Mouse (Mus musculus): ENCODE data around the gene Mief2.

Gene Mief2

GRCm38 (mm10) chr11:60728260-60728761, at the start of gene Mief2:
Gene Mief2 (plus strand): TSS chr11:60728398.
- in situ Hi-C loops (cut with MboI, MseI), result no loop called here

GRCm38 (mm10) chr11:60696165-60696564, 32.0 kb upstream of the Mief2 start:
- in situ Hi-C loops (cut with MboI, MseI), result loop anchor here (5.0 kb wide), 1 partner anchor 81 kb away; the partner anchor contains the start of genes Smcr8 and Top3a

DNA sequence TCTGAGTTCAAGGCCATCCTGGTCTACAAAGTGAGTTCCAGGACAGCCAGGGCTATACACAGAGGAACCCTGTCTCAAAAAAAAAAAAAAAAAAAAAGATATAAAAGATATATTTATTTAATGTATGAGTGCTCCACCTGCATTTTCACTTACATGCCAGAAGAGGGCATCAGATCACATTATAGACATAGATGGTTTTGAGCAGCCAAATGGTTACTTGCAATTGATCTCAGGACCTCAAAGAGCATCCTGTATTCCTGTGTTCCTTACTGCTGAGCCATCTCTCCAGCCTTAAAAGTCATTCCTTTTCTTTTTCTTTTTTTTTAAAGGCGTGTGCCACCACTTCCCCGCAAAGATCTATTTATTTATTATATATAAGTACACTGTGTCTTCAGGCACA, 30.6 kb upstream of the Mief2 start:
- in situ Hi-C loops (cut with MboI, MseI), result loop anchor here (5.0 kb wide), 1 partner anchor 80 kb away; the partner anchor contains the start of genes Smcr8 and Top3a

- in situ Hi-C loops (cut with MboI, MseI), result loop anchor here (5.0 kb wide), 1 partner anchor 78 kb away; the partner anchor contains the start of genes Smcr8 and Top3a
These were observed 29.2 kb upstream of the Mief2 start for GRCm38 (mm10) chr11:60698806-60699523.

- in situ Hi-C loops (cut with MboI, MseI), result loop anchor here (5.0 to 10.0 kb wide), 3 partner anchors 78 to 475 kb away; partner anchors contain the start of genes Smcr8, Srebf1 and Top3a
These were observed 28.6 kb upstream of the Mief2 start, which contains the start of gene Llgl1 for GRCm38 (mm10) chr11:60699524-60700075. Gene Llgl1 (plus strand): TSS chr11:60699723.

DNA sequence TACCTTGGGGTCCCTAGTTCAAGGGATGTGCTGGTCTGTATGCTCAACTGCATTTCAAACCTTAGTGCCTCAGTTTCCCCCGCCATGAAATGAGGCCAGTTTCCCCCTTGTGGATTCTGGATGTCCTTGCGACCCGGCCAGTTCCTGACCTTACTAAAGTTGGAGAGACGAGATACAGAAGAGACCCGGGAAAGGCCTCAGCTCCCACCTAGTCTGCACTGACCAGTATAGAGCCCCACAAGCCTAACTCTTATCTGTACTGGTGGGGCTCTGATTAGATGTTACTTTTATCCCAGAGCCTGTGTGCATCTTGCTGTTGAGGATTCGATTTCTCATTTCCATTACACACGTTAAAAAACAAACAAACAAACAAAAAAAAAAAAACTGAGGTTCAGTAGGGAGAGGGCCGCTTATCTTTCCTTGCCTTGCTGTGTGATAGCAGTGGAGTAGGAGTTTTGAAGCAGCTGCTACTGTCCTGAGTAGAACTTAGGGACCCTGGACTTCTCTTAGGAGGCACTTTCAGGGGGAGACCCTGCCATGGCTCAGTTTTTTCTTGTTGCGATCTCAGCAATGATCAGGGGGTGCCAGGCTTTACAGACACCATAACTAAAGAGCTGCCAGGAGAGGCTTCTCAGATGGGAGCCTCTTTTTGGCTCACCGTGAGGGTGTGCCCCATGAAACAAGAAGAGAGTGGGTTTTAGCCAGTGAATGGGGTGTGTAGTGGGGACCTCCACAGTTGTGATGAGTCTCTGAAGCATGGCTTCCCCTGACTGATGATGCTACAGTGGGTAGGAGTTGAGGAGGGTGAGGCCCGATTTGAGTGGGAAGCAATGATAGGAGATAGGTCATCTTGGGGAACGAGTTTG, 27.6 kb upstream of the Mief2 start:
- in situ Hi-C loops (cut with MboI, MseI), result loop anchor here (10.0 kb wide), 2 partner anchors 464 to 476 kb away; partner anchors contain the start of gene Srebf1

GRCm38 (mm10) chr11:60701611-60702010, 26.6 kb upstream of the Mief2 start:
- in situ Hi-C loops (cut with MboI, MseI), result loop anchor here (10.0 kb wide), 2 partner anchors 463 to 477 kb away; partner anchors contain the start of gene Srebf1

DNA sequence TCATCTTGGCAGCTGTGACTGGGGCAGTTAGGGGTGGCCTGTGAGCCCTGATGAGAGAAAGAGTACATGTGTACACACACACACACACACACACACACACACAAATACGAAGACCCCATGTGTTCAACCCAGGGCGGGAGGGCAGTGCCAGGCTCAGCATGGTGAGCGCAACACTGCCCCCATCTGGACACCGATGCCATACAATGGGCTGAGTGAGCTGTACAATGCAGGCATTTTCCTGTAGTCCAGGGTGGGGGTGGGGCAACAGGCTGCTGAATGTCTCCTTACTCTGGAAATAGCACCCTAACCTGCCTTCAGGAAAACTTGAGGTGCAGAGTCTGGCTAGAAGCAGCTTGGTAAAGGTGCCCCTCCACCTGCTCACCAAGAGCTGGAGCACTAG, 25.1 kb upstream of the Mief2 start:
- in situ Hi-C loops (cut with MboI, MseI), result loop anchor here (10.0 kb wide), 2 partner anchors 462 to 478 kb away; partner anchors contain the start of gene Srebf1

GRCm38 (mm10) chr11:60704023-60704880, 23.9 kb upstream of the Mief2 start:
- in situ Hi-C loops (cut with MboI, MseI), result loop anchor here (10.0 kb wide), 2 partner anchors 461 to 479 kb away; partner anchors contain the start of gene Srebf1

DNA sequence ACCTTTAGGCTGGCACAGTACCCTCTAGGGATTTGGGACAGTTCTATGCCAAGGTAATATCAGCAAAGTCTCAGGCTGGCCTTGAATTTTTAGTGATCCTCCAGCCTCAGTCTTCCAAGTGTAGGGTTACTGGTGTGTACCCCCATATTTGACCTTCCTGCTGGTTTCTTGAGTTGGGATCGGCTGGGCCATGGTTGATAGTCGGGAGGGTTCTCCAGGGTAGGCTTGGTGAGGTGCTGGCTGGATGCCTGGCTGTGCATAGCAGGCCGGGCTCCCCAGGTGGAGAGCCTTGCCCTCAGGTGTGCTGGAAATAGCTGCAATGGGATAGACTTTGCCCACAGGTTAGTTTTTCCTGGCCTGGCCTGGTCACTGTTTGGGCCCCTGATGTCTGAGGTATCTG, 22.9 kb upstream of the Mief2 start:
- in situ Hi-C loops (cut with MboI, MseI), result loop anchor here (10.0 kb wide), 2 partner anchors 460 to 480 kb away; partner anchors contain the start of gene Srebf1

- in situ Hi-C loops (cut with MboI, MseI), result loop anchor here (10.0 kb wide), 2 partner anchors 459 to 481 kb away; partner anchors contain the start of gene Srebf1
These were observed 22.1 kb upstream of the Mief2 start for GRCm38 (mm10) chr11:60706076-60706475.

DNA sequence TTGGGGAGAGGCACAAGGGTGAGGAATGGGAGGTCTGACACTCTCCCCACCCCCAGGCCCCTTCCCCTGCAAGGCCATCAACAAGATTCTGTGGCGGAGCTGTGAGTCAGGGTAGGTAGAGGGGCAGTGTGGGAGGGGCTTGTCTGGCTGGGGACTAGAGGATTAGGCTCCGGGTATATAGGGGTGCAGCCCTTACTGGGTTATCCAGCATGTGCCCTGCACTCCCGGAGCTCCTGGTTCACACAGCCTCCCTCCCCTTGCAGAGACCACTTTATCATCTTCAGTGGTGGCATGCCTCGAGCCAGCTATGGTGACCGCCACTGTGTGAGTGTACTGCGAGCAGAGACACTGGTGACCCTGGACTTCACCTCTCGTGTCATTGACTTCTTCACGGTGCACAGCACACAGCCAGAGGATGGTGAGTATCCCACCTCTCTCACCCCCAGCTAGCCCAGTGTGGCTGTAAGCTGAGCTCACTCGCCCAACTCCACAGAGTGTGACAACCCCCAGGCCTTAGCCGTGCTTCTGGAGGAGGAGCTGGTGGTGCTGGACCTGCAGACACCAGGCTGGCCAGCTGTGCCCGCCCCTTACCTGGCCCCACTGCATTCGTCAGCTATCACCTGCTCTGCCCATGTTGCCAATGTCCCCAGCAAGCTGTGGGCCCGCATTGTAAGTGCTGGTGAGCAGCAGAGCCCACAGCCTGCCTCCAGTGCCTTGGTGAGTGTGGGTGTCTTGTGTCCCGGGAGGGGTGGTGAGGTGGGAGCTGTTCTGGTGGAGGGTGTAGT, 21.3 kb upstream of the Mief2 start:
- in situ Hi-C loops (cut with MboI, MseI), result loop anchor here (10.0 kb wide), 2 partner anchors 458 to 482 kb away; partner anchors contain the start of gene Srebf1

GRCm38 (mm10) chr11:60707672-60708071, 20.5 kb upstream of the Mief2 start:
- in situ Hi-C loops (cut with MboI, MseI), result loop anchor here (10.0 kb wide), 2 partner anchors 457 to 483 kb away; partner anchors contain the start of gene Srebf1

GRCm38 (mm10) chr11:60708631-60709030, 19.6 kb upstream of the Mief2 start:
- in situ Hi-C loops (cut with MboI, MseI), result loop anchor here (10.0 kb wide), 2 partner anchors 456 to 484 kb away; partner anchors contain the start of gene Srebf1

GRCm38 (mm10) chr11:60709481-60710465, 18.4 kb upstream of the Mief2 start:
- in situ Hi-C loops (cut with MboI, MseI), result loop anchor here (10.0 kb wide), 2 partner anchors 455 to 485 kb away; partner anchors contain the start of gene Srebf1

- in situ Hi-C loops (cut with MboI, MseI), result no loop called here
These were observed 17.0 kb upstream of the Mief2 start for GRCm38 (mm10) chr11:60711218-60711617.

DNA sequence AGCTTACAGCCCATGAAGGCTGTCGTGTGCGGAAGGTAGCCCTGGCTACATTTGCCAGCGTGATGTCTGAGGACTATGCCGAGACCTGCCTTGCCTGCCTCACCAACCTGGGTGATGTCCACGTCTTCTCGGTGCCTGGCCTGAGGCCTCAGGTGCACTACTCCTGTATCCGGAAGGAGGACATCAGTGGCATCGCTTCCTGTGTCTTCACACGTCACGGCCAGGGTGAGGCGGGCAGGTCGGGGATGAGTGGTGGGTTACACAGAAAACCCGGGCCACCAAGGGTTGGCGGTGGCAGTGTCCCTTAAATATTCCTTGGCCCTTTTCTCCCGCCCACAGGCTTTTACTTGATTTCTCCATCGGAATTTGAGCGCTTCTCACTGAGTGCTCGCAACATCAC, 16.2 kb upstream of the Mief2 start:
- in situ Hi-C loops (cut with MboI, MseI), result no loop called here
